ENCODE assay signal across 20 mouse cellular contexts in genomic region chr6:12089439-12089992, GRCm38 (mm10).
A peak's percentile ranks its signal among the peaks of the same experiment; 100 is the strongest.
DNase-seq lines count a peak whose midpoint lies in the region; ATAC-seq and TF ChIP-seq lines count a peak whose summit lies in the region.
"Had no signal": no experiment of that assay in that cellular context is flagged by ENCODE, and none has a peak within 500 bp of the region (broad histone marks: within the 10 kb centered on the region; RNA-seq: fewer than 3 reads in every experiment).

No protein-coding gene starts in this region.

- no peak overlapping the region for H3K4me2 ChIP-seq in forebrain, embryonic 14.5 days (ENCODE audit: low read length)
- H3K4me2 ChIP-seq in forebrain, embryonic 11.5 days (ENCODE audit: low read depth, low read length, severe bottlenecking) = no peak overlapping the region
- H3K4me2 ChIP-seq in midbrain, embryonic 13.5 days (replicated peaks) = no peak overlapping the region
- H3K4me2 ChIP-seq in hindbrain, embryonic 16.5 days (ENCODE audit: low read length) = no peak overlapping the region
- H3K4me2 ChIP-seq: embryonic facial prominence, embryonic 15.5 days; heart, embryonic 12.5 days; intestine, embryonic 15.5 days had no signal

- H3K36me3 ChIP-seq in forebrain, embryonic 14.5 days (ENCODE audit: control insufficient read depth, insufficient read depth, low read length) = no peaks in the 10 kb centered on the region
- no peaks in the 10 kb centered on the region for H3K36me3 ChIP-seq in forebrain, embryonic 11.5 days (ENCODE audit: control insufficient read depth, insufficient read depth, low read length)
- no peaks in the 10 kb centered on the region for H3K36me3 ChIP-seq in midbrain, embryonic 13.5 days
- no peaks in the 10 kb centered on the region for H3K36me3 ChIP-seq in midbrain, embryonic 10.5 days
- no peaks in the 10 kb centered on the region for H3K36me3 ChIP-seq in hindbrain, embryonic 16.5 days (ENCODE audit: control insufficient read depth, insufficient read depth, low read length)
- H3K36me3 ChIP-seq: embryonic facial prominence, embryonic 15.5 days; heart, embryonic 12.5 days; intestine, embryonic 15.5 days had no signal

- no peaks in the 10 kb centered on the region for H3K9me3 ChIP-seq in forebrain, embryonic 14.5 days (replicated peaks; ENCODE audit: control insufficient read depth, low read length)
- no peaks in the 10 kb centered on the region; the same call in 1 of the 2 replicates for H3K9me3 ChIP-seq in forebrain, embryonic 11.5 days (ENCODE audit: control insufficient read depth, low read length)
- H3K9me3 ChIP-seq in midbrain, embryonic 13.5 days = no peaks in the 10 kb centered on the region
- H3K9me3 ChIP-seq in midbrain, embryonic 10.5 days (replicated peaks) = no peaks in the 10 kb centered on the region
- H3K9me3 ChIP-seq in hindbrain, embryonic 16.5 days (ENCODE audit: control insufficient read depth, low read length) = no peaks in the 10 kb centered on the region
- H3K9me3 ChIP-seq: embryonic facial prominence, embryonic 15.5 days; intestine, embryonic 15.5 days had no signal

- no peaks in the 10 kb centered on the region for H3K27me3 ChIP-seq in forebrain, embryonic 14.5 days (replicated peaks; ENCODE audit: control insufficient read depth, insufficient read depth, low read length)
- H3K27me3 ChIP-seq in forebrain, embryonic 11.5 days (ENCODE audit: control insufficient read depth, insufficient read depth, low read length) = no peaks in the 10 kb centered on the region
- H3K27me3 ChIP-seq in midbrain, embryonic 13.5 days = no peaks in the 10 kb centered on the region
- H3K27me3 ChIP-seq in midbrain, embryonic 10.5 days (ENCODE audit: low read depth, poor library complexity, severe bottlenecking) = no peaks in the 10 kb centered on the region
- H3K27me3 ChIP-seq in hindbrain, embryonic 16.5 days (replicated peaks; ENCODE audit: control insufficient read depth, insufficient read depth, low read length) = no peaks in the 10 kb centered on the region
- H3K27me3 ChIP-seq: CH12.LX; embryonic facial prominence, embryonic 15.5 days; heart, embryonic 12.5 days; intestine, embryonic 15.5 days had no signal

- TF ChIP-seq CTCF in brain, embryonic 14.5 days (IDR thresholded peaks at IDR 0.05; ENCODE audit: borderline replicate concordance, extremely low read depth, insufficient read depth, insufficient read length) = no peak

- no peak overlapping the region for H3K27ac ChIP-seq in forebrain, embryonic 14.5 days (ENCODE audit: low read depth, low read length)
- no peak overlapping the region for H3K27ac ChIP-seq in forebrain, embryonic 11.5 days (ENCODE audit: low read depth, low read length)
- H3K27ac ChIP-seq in midbrain, embryonic 13.5 days = peak overlapping the region; percentile 46
- H3K27ac ChIP-seq in midbrain, embryonic 10.5 days (replicated peaks) = no peak overlapping the region
- H3K27ac ChIP-seq in hindbrain, embryonic 16.5 days (ENCODE audit: low read depth, low read length) = no peak overlapping the region
- H3K27ac ChIP-seq: embryonic facial prominence, embryonic 15.5 days; intestine, embryonic 15.5 days had no signal

- H3K9ac ChIP-seq in forebrain, embryonic 14.5 days (ENCODE audit: low read length) = no peak overlapping the region
- H3K9ac ChIP-seq in forebrain, embryonic 11.5 days (ENCODE audit: low read length) = no peak overlapping the region
- no peak overlapping the region for H3K9ac ChIP-seq in midbrain, embryonic 13.5 days (replicated peaks)
- no peak overlapping the region for H3K9ac ChIP-seq in hindbrain, embryonic 16.5 days (ENCODE audit: low read depth, low read length)
- H3K9ac ChIP-seq: embryonic facial prominence, embryonic 15.5 days; heart, embryonic 12.5 days; intestine, embryonic 15.5 days had no signal

- TF ChIP-seq POLR2A in brain, embryonic 14.5 days (IDR thresholded peaks at IDR 0.05; ENCODE audit: borderline replicate concordance, extremely low read depth, insufficient read depth, insufficient read length, poor library complexity, severe bottlenecking) = no peak

- peak; percentile 13 for DNase-seq in forebrain, embryonic 14.5 days (ENCODE audit: low spot score)
- no peak for DNase-seq in forebrain, embryonic 11.5 days (ENCODE audit: low spot score)
- no peak for DNase-seq in midbrain, embryonic 10.5 days (ENCODE audit: low spot score)
- peak; percentile 50 for DNase-seq in brain, embryonic 14.5 days (ENCODE audit: low read depth)
- no peak for DNase-seq in embryo, embryonic 11 days
- DNase-seq in gastrocnemius, adult 18-20 months (ENCODE audit: low spot score) = no peak
- DNase-seq: adrenal gland, adult 2 months; adrenal gland, postnatal 25 days; cerebellum, adult 2 months; cerebellum, postnatal 10 days; gastrocnemius, postnatal 25 days; kidney, adult 18-20 months had no signal

- H3K4me1 ChIP-seq in forebrain, embryonic 14.5 days (ENCODE audit: control insufficient read depth, insufficient read depth, low read length) = peaks cover 7% of the 10 kb centered on the region
- no peaks in the 10 kb centered on the region for H3K4me1 ChIP-seq in forebrain, embryonic 11.5 days (replicated peaks; ENCODE audit: control insufficient read depth, insufficient read depth, low read length)
- peaks cover 6% of the 10 kb centered on the region for H3K4me1 ChIP-seq in midbrain, embryonic 13.5 days (replicated peaks)
- H3K4me1 ChIP-seq in midbrain, embryonic 10.5 days = 0 out of 2 replicates have a peak, but pooled peaks cover 4% of the 10 kb centered on the region
- no peaks in the 10 kb centered on the region for H3K4me1 ChIP-seq in hindbrain, embryonic 16.5 days (ENCODE audit: control insufficient read depth, insufficient read depth, low read depth, low read length)
- H3K4me1 ChIP-seq: embryonic facial prominence, embryonic 15.5 days; intestine, embryonic 15.5 days had no signal

- no peak for ATAC-seq in forebrain, embryonic 14.5 days
- ATAC-seq in forebrain, embryonic 11.5 days (replicated peaks; ENCODE audit: low FRiP score) = no peak
- peak; percentile 65 for ATAC-seq in midbrain, embryonic 13.5 days
- peak; percentile 60; the same call in 1 of the 2 replicates for ATAC-seq in hindbrain, embryonic 16.5 days
- ATAC-seq: forebrain, embryonic 16.5 days; intestine, embryonic 15.5 days had no signal

- H3K4me3 ChIP-seq in forebrain, embryonic 14.5 days (ENCODE audit: low read depth, low read length) = no peak overlapping the region
- no peak overlapping the region for H3K4me3 ChIP-seq in forebrain, embryonic 11.5 days (ENCODE audit: low read depth, low read length)
- H3K4me3 ChIP-seq in midbrain, embryonic 13.5 days (replicated peaks) = no peak overlapping the region
- no peak overlapping the region for H3K4me3 ChIP-seq in midbrain, embryonic 10.5 days
- no peak overlapping the region for H3K4me3 ChIP-seq in hindbrain, embryonic 16.5 days (ENCODE audit: low read length)
- H3K4me3 ChIP-seq: embryonic facial prominence, embryonic 15.5 days; erythroblast, embryonic 14.5 days; heart, embryonic 12.5 days; intestine, embryonic 15.5 days had no signal

- WGBS in forebrain, embryonic 14.5 days = 24% methylated on average over 3 of the region's 3 CpGs
- WGBS in forebrain, embryonic 11.5 days = 46% methylated on average over 3 of the region's 3 CpGs
- 33% methylated on average over 3 of the region's 3 CpGs for WGBS in midbrain, embryonic 13.5 days
- whole genome bisulfite sequencing in midbrain, embryonic 10.5 days = 56% methylated on average over 3 of the region's 3 CpGs
- WGBS in hindbrain, embryonic 16.5 days = 46% methylated on average over 3 of the region's 3 CpGs

Comparison
In these comparisons a context has a peak if more than half of its experiments do, and no peak if none do; other contexts are left out.
1. DNase-seq: peak in forebrain, embryonic 14.5 days (single experiment) and brain, embryonic 14.5 days (single experiment); none in forebrain, embryonic 11.5 days (single experiment), midbrain, embryonic 10.5 days (single experiment), embryo, embryonic 11 days (single experiment) and gastrocnemius, adult 18-20 months (single experiment).
2. ATAC-seq: peak in midbrain, embryonic 13.5 days (single experiment) and hindbrain, embryonic 16.5 days (single experiment); none in forebrain, embryonic 14.5 days (single experiment) and forebrain, embryonic 11.5 days (single experiment).